Mouse (Mus musculus) cerebellum, adult 2 months (tissue): Measurements from ENCODE around the gene B9d1.

Source experiments
- CTCF ChIP-seq: fragments of 200-500 bp; IDR thresholded peaks from 2 replicates; pipeline ENCODE4 v1.5.1; 2011; ENCODE audit warnings: low read depth, mild to moderate bottlenecking, control low read depth, low read length, moderate library complexity, borderline replicate concordance; ENCODE audit not compliant: insufficient read depth
- POLR2A ChIP-seq: fragments of 200-500 bp; IDR thresholded peaks from 2 replicates; pipeline ENCODE4 v1.6.1; 2011; ENCODE audit warnings: low read length, control low read depth, borderline replicate concordance; ENCODE audit not compliant: insufficient read depth

DNA sequence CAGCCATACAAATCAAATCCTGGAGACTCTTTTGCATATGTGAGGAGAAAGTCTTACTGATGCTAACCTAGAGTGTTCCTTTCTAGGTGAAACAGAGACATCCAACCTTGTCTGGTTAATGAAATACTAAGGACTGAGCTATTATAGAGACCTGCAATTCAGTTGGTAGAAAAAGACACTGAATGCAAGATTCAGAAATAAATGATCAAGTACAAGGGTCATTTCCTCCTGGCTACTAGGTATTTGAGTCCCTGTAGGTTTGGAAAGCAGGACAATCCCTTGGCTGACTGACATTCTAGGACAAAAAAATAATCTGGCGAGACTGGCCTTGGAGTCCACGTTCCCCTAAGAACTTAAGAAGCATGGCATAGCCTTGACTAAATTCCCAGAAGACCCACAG is 40.6 kb downstream of the B9d1 start:
- TF ChIP-seq CTCF (no peak), POLR2A (no peak)
